Mouse (Mus musculus): ENCODE results near the gene Selenon. TPM values are rescaled to one million over a fixed set of nuclear protein-coding genes. Genes with fewer than 3 reads are reported as not detected.

Selenon gene
- total RNA-seq, 2 experiments from 2014 or later = 46.4 to 49.9 TPM

DNA sequence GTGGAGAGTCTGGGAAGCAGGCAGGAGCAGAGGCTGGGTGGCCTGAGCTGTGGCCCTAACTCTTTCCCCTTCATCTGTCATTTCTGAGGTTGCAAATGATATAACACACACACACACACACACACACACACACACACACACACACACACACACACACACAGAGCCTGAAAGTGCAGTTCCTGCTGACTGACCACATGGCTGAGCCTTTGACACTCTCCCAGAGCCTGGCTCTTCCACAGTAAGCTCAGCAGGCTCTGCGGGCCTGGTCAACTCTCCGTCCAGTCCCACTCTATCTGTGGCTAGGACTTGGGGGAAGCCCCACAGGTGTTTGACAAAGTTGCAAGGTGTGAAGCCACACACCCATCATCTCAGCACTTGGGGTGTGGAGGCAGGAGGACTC lies 25.3 kb upstream of the Selenon start:
- no peak for DNase-seq

DNA sequence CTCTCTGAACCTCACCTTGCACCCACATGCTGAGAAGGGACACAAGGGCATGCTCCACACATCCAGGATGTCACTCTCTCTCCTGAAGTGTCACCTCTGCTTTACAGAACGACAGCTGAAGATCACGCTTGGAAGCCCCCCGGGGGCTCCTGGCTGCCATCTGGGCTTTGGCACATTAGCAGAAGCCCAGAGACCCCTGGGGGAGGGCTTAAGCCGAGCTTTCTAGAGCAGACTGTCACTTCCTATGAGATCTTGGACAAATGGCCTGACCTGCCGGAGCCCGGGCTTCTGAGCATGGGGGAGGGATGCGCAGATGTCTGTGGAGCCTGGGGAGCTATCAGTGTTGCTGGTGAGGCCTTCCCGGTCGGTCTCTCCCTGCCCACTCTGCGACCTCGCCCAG lies 23.5 kb upstream of the Selenon start:
- no peak for DNase-seq

DNA sequence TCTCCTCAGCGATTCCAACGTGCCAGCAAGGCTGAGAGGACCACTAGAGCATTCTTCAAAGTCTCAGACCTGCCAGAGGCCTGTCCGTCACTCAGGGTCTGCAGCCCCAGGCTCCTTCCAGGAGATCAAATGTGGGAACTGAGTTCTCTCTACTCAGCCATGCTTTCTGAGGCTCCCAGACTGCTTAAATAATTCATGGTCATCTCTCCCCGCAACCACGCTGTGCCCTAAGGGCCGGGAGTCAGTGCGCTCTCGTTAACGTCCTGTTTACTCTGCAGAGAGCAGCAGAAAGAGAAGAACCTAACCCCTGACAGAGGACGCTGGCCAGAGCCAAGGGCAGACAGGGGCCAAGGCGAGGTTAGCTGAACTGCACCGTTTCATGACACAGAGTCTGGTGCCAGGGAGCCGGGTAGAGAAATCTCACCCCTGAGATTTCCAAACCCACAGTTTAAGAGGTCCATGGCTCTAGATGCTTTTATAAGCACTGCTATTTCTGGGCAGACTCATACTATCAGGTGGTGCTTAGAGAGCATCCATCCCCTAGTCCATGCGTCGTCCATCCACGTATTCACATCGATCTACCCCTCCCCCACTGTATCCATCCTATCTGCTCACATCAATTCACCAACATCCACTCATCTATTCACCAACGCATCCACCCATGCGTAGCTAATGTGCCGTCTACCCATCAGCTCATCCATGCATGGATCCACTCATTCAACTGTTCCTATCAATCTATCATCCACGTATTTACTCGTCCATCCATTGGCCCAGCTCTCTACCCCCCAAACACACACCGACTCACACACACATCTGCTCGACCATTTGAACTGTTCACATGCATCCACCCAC lies 20.7 kb upstream of the Selenon start:
- no peak for DNase-seq

DNA sequence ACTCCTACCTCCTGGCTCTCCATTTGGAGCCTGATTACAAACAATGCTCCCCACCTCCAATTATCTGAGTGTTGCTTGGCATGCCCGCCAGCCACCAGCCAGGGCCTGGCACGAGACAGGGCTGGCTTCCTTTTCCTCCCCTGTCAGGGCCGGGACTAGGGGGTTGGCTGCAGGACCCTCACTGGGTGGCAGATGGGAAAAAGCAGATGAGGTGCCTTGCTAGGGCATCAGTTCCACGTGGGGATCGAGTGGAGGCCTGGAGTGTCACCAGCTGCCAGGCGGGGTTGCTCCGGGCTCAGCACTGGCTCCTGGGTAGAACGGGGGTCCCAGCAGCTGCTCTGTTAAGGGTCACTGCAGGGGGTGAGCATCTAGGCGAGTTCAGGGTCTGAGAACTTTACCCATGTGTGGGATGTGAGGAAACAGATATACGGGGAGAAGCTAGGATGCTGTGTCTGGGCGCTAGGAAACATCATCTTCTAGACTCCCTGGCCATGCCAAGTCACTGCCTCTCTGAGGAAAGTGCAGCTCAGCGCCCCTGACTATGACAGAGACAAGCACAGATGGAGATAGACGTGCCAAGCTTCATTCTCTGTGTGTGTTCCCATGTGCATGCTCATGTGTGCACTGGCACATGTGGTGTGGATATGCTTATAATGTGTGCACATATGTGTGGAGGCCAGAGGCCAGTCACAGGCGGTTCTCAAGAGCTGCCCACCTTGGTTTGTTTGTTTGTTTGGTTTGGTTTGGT lies 18.9 kb upstream of the Selenon start:
- no peak for DNase-seq

DNA sequence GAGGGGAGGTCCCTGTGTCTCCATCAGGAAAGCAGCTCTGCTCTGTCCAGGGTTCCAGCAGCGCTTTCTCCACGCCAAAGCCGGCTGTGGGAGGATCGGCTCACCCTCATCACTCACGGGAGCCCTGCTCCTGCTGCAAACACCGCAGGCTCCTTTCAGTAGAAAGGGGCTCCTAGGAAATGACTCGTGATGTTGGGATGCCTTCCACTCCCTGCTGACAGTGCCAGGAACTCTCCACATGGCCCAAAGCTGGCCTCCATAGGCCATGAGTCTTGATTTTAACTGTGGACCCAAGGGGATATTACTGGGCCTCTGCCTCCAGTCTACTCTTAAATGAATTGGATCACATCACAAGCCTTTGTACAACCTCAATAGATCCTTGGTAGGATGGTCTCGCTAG lies 17.9 kb upstream of the Selenon start:
- DNase-seq = no peak

DNA sequence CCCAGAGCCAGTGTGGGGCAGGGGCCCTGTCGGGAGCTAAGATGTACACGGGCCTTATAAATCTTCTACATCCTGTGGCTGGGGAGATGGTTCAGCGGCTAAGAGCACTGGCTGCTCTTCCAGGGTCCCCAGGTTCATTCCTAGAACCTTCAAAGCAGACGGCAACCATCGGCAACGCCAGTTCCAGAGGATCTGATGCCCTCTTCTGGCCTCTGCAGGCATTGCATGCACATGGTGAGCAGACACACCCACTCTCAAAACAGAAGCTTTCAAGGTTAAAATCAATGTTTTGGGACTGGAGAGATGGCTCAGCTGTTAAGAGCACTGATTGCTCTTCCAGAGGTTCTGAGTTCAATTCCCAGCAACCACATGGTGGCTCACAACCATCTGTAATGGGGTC lies 17.2 kb upstream of the Selenon start:
- DNase-seq = no peak

DNA sequence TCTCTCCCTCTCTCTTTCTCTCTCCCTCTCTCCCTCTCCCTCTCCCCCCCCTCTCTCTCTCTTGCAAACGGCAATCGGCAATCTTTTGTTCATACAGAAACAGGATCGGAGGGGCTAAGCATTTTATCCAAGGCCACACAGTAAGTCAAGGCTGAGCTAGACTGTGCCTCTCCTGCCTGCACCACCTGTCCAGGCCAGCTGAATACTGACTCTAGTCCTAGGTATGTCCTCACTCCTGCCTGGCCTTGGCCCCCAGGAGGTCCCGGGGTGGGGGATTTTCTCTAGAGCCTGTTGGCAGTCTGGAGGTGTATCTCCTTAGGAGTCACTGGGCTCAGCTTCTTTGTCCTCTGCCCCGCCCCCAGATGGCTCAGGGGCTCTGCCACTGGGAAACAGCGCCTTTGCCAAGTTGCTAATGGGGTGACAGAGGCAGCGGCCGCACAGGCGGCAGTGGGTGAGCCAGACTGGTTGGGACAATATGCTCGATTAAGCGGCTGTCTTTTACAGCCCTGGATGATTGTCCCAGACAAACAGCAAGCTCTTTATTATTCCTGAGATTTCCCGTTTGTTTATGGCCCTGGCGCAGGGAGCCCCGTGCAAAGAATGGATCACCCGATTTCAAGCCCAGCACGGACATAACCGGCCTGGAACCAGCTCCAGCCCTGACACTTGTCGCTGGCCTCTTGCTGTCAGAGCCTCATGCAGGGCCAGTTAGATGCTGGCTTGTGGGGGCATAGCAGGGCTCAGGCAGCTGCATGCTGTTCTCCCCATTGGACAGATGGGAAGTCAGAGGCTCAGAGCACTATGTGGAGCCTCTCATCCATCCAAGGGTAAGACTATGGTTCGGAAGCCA lies 15.6 kb upstream of the Selenon start:
- DNase-seq = no peak

DNA sequence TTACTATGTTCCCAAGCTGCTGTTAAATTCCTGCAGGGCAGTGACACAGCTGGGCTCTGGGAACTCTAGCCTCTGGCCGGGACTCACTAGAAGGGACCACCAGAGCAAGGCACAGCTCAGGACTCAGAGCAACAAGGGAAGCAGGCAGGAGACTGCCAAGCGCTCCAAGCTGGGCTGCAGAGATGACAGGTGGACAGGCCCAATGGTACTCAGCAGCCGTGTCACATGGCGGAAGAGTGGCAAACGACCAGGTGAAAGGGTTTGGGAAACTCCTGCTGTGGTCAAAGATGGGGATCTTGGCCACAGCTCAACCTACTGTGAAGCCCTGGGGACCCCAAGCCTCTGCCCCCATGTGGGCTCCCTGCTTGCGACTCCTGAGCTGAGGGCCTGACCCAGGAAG lies 12.1 kb upstream of the Selenon start:
- no peak for DNase-seq

DNA sequence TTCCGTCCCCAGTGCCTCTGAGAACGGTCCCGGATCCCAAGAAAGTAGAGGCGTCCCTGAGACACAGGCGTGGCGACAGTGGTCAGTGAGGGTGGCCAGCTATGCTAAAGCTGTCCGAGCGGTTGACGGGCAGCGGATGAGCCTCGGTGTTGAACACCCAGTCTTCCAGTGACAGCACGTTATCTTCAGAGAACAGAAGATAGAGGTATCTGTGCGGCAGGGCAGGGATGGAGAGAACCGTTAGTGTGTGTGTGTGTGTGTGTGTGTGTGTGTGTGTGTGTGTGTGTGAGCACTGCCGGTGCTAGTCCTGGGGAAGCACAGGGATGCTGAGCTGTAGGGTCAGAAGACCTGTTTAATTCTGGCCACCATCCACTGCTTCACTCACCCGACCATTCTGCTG lies 11.7 kb upstream of the Selenon start:
- no peak for DNase-seq

DNA sequence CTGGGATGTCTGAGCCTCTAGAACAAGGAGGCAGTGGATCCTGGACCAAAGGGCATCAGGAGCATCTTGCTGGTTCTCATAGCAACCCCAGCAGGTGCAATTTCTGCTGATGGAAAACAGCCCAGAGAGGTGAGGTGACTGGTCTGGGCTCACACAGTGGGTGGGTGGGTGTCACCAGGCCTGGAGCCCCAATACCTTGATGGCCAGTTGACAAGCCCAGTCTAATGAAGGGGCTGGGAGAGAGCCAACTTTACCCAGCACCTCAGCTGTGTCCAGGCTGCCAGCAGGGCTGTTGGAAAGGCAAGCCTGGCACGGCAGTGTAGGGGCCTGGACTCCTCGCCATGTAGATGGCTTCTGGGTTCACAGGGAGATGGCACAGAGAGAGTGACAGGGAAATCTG lies 10.0 kb upstream of the Selenon start:
- no peak for DNase-seq

DNA sequence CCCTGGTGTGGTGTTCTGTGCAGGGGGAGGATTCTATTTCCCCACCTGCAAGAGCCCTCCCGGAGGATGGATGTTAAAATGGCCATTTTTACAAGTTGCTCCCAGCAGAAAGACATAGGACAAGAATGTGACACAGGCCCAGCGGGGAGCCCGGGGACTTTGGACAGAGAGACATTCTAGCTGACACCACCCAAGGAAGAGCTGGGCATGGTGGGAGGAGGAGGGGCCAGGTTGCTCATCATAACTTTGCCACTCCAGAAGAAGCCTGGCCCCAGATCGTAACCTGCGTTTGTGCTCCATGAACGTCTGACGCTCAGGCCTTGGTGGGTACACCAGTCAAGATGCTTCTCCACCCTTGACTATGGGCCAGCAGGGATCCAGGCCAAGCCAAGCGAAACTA lies 8.7 kb upstream of the Selenon start:
- DNase-seq = no peak

DNA sequence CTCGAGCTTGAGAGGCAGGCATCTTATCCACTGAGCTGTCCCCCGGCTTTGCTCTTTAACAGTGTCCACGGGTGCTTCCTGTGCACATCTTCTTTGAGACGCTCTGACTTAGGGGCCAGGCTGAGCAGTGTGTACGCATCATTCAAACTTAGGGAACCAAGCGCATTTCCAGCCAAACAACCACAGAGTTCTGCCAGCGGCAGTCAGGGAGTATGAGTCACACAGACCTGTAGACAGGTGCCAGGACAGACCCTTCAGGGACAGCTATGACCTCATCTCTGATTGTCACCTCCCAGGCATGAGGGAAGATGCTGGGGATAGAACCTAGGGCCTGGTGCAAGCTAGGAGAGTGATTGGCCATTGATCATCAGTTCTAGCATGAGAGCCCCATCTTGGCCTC lies 7.2 kb upstream of the Selenon start:
- DNase-seq = no peak

DNA sequence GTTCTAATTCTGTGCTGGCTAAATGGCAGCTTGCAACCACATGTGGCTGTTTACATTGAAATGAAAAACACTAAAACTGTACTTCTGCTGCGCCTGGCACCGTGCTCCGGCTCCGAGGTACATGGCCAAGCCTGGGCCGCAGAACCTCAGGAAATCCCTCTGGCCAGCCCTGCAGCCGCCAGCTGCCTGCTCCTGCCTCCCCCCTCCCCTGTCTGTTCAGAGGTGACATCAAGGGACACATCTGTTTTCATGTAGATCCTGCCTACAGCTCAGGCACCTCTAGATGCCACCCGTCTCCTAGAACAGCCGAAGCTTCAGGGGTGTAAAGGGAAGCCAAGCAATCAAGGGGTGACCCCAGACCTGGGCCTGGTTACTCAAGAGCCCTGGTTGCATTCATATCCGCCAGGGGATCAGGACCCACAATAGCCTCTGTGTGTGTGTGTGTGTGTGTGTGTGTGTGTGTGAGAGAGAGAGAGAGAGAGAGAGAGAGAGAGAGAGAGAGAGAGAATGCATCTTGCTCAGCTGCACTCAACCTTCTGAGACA lies 6.7 kb upstream of the Selenon start:
- DNase-seq = no peak

DNA sequence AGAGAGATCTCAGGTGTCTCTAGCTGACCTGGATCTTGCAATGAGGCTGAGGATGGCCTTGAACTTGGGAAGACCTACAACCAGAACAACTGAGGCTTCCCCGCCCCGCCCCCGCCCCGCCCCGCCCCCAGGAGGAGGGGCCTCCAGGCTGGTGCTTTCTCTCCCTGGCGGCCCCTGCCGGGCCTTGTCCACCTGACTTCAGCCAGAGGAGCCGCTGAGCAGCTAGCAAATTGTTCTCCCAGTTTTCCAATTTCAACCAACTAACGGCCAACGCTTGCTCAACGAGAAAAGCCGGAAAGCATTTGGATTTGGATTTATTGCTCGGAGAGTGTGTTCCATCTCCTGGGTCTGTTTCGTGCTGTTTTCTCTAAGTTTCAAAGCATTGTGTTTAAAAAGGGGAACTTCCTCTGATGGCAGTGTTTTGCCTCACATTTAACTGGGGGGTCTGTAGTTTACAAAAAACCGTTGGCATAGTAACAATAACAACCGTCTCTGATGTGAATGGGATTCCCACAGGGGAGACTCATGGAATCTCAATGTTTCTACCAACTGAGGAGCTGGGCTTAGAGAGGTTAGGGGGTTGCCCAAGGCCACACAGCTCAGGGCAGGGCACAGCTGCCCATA lies 5.8 kb upstream of the Selenon start:
- no peak for DNase-seq

DNA sequence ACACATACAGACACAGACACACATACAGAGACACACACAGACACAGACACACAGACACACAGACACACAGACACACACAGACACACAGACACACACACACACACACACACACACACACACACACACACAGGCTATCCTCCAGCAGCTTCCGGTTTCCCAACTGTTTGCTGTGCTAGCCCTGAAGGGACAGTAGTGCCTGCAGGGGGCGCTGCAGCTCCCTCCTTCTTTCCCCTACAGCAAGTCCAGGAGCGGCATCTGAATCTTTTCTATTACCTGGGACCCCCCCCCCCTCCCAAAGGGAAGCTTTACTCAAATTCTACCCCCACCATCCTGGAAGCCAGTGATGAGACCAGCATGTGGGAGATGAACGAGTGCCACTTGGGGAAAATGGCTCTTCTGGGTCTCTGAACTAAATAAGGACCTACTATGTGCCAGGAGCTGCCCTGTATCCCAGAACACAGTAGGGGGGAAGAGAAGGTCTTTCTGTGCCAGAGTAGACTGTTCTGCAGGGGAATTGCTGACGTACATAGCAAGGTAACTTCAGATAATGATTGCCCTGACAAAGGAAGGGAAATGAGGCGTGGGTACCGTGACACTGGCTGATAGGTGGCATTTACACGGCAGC lies 4.1 kb upstream of the Selenon start:
- peak; percentile 64 for DNase-seq

DNA sequence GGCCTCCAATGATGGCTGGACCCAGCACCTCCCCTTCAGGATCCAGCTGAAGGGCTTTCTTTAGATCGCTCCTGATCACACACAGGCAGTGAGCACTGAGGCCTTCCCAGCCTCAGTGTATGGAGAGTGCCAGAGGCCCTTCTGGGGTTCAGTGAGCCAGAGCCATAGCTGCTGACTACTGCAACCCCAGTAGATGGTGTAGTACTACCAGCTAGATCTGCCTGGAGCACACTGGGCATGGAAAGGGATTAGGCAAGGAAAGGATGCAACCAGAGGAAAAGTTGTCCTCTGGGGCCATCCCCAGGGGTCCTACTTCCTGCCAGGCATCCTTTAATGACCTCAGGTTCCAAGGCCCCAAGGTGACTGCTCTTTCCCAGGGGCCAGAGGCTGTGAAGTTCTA lies 1.7 kb upstream of the Selenon start:
- no peak for DNase-seq

DNA sequence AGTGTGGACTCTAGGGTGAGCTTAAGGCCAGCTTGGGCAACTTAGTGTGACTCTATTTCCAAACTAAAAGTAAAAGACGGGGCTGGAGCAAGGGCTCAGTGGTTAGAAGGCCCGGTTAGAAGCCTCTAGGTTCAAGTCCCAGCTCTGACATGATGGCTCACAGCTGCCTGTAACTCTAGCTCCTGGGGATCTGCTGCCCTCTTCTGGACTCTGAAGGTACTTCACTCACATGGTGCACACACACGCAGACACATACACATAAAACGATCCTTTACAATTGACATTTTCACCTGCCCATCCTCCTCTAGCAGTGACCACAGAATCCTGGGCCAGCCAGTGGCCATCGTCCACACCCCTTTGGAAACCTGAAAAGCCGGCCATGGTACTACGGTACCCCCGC lies 2.1 kb downstream of the Selenon start:
- DNase-seq = no peak

DNA sequence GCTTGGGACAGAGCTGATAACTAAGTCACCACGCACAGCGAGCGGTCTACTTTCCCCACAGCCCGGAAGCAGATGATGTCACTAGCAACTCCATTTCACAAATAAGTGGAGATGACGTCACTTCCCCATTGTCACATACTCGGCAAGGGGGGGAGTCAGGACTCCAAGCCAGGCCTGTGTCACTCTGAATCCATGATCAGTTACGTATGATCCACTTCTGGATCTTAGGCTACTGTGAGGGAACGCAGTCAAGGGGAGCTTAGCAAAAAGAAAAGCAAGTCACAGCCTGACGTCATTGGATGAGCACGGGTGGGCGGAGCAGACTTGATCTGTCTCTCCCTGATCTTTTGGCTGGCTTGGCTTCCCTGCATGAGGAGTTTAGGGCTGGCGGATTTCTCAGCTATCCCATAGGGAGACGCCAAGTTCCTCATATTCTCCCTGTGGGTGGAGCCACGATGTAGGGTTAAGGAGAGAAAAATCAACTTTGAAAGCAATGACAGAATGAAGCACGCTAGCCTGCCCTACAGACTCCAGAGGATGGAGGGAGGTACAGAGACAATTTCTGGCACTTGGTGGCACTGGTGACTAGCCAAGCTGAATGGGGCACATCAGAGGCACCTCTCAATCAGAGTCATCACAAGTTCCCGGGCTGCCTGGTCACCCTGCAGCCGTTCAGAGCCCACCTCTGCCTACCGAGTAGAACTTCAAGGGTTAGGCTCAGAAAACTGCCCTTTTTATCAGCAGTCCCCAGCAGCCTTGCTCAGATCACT lies 3.6 kb downstream of the Selenon start:
- peak; percentile 58 for DNase-seq

DNA sequence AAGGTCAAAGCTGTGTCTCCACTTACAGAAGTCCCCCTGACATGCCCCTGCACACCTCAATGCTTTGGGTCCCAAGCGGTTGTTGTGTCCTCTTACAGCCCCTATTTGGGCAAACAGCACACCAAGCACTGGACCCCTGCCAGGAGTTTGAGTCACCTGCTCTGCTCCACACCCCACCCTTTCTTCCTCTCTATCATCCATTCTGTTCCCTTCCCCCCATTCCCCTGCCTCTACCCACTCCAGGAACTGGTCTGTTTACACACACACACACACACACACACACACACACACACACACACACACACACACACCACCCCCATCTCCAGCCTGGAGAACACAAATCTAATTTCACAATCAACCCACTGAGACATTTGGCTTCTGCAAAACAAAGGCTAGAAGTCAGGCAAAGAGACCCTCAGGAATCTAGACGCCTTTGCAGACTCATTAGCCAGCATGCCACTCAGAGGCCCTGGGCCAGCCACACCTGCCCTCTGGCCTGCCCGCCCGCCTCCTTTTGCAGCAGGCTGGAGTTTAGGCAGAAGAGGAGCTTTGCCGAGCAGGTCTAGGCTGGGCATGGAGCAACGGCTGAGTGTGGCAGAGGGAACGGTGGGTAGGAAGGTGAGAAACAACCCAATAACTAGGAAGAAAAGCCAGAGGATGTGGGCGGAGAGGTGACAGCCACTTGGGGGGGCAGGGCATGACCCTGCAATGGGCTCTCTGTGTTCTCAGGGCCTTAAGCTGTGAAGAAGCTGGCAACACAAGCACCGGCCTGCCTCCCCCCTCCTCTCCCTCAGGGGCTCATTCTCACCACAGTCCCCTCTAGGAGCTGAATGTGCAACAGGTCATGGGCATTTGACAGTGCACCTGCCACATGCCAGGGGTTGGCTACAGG lies 4.9 kb downstream of the Selenon start:
- peak; percentile 64 for DNase-seq

DNA sequence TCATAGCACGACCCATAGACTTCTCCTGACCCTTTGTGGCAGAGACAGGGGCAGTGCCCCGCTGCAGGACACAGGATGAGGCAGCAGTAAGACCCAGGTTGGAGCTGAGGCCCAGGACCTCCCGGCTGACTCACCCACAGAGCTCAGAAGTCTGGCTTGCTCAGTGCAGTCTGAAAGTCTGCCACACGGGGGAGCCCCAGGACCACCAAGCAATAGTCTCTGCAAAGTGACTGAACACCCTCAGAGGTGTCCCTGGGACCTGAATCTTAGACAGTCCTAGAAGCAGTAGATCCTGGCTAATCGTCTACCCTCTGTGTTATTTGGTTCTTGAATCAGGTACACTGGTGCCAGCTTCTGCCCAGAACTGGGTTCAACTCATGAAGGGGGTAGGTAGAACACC lies 8.7 kb downstream of the Selenon start:
- peak; percentile 97 for DNase-seq
